Mouse (Mus musculus) MEL (cell line): ENCODE measurements around the gene BC030500. TPM values are rescaled to one million over a fixed set of nuclear protein-coding genes. Genes with fewer than 3 reads are reported as not detected.

Experiments used
- DNase-seq: peaks from one replicate; pipeline ENCODE4 v3.0.0; 2011; ENCODE audit warnings: low read depth, low spot score
- H3K27ac ChIP-seq: 2 replicates; pipeline ENCODE4 v1.5.1; 2012; ENCODE audit warnings: low read depth, mild to moderate bottlenecking, control low read depth, low read length, moderate library complexity; ENCODE audit not compliant: control insufficient read depth
- H3K27me3 ChIP-seq, 2 experiments: fragments of 150-350 bp in 1 of 2; sonication (generic) in 1 of 2; 2 replicates each; pipeline ENCODE4 v1.6.1; 2012; ENCODE audit warnings: low read length in 2 of 2, mild to moderate bottlenecking in 2 of 2, improper control_type of control experiment in 1 of 2, moderate library complexity in 1 of 2; ENCODE audit not compliant: insufficient read depth in 2 of 2, control insufficient read depth in 1 of 2
- H3K36me3 ChIP-seq, 2 experiments: 2 replicates each; pipeline ENCODE4 v1.6.1; 2012 to 2014; ENCODE audit warnings: low read length in 2 of 2, improper control_type of control experiment in 1 of 2, inconsistent platforms in 1 of 2, mild to moderate bottlenecking in 1 of 2; ENCODE audit not compliant: insufficient read depth in 2 of 2, control insufficient read depth in 1 of 2
- H3K4me1 ChIP-seq, 2 experiments: fragments of 150-350 bp in 1 of 2; sonication (generic) in 1 of 2; 2 replicates each; pipeline ENCODE4 v1.6.1; 2012; ENCODE audit warnings: low read length in 2 of 2, improper control_type of control experiment in 1 of 2, mild to moderate bottlenecking in 1 of 2; ENCODE audit not compliant: insufficient read depth in 2 of 2, control insufficient read depth in 1 of 2
- H3K4me3 ChIP-seq, 2 experiments: fragments of 150-350 bp in 1 of 2; sonication (generic) in 1 of 2; 2 replicates each; pipeline ENCODE4 v1.5.1; 2012; ENCODE audit warnings: low read depth in 2 of 2, low read length in 2 of 2, mild to moderate bottlenecking in 2 of 2, moderate library complexity in 2 of 2, control low read depth in 1 of 2, improper control_type of control experiment in 1 of 2; ENCODE audit not compliant: control insufficient read depth in 1 of 2, insufficient read depth in 1 of 2
- H3K79me2 ChIP-seq: 2 replicates; pipeline ENCODE4 v1.6.1; 2012; ENCODE audit warnings: mild to moderate bottlenecking, low read length, moderate library complexity; ENCODE audit not compliant: control insufficient read depth, poor library complexity, insufficient read depth
- H3K9ac ChIP-seq: 2 replicates; pipeline ENCODE4 v1.6.1; 2012; ENCODE audit warnings: low read depth, mild to moderate bottlenecking, control low read depth, low read length, moderate library complexity; ENCODE audit not compliant: control insufficient read depth, poor library complexity, severe bottlenecking
- H3K9me3 ChIP-seq: fragments of 150-350 bp; sonication (generic); replicated peaks from 2 replicates; pipeline ENCODE4 v1.6.1; 2012; ENCODE audit warnings: mild to moderate bottlenecking, low read length, improper control_type of control experiment, moderate library complexity; ENCODE audit not compliant: insufficient read depth
- CHD1 ChIP-seq: IDR thresholded peaks from 2 replicates; pipeline ENCODE4 v1.6.1; 2012; ENCODE audit warnings: low read depth, mild to moderate bottlenecking, inconsistent platforms, low read length, improper control_type of control experiment
- CHD2 ChIP-seq: IDR thresholded peaks from 2 replicates; pipeline ENCODE4 v1.6.1; 2011; ENCODE audit warnings: low read length, improper control_type of control experiment
- CTCF ChIP-seq, 3 experiments: IDR thresholded peaks in 2 of 3; conservative IDR thresholded peaks in 1 of 3; 2 replicates each; pipeline ENCODE4 v1.5.1; 2011 to 2012; ENCODE audit warnings: low read length in 3 of 3, low read depth in 2 of 3, mild to moderate bottlenecking in 2 of 3, improper control_type of control experiment in 1 of 3, inconsistent platforms in 1 of 3, mixed read lengths in 1 of 3, moderate library complexity in 1 of 3; ENCODE audit not compliant: control insufficient read depth in 1 of 3, insufficient read depth in 1 of 3, poor library complexity in 1 of 3, severe bottlenecking in 1 of 3
- E2F4 ChIP-seq: IDR thresholded peaks from 2 replicates; pipeline ENCODE4 v1.6.1; 2011; ENCODE audit warnings: low read depth, low read length, improper control_type of control experiment, borderline replicate concordance
- ETS1 ChIP-seq: IDR thresholded peaks from 2 replicates; pipeline ENCODE4 v1.6.1; 2012; ENCODE audit warnings: low read depth, mild to moderate bottlenecking, inconsistent platforms, low read length, improper control_type of control experiment, moderate library complexity
- GATA1 ChIP-seq: IDR thresholded peaks from 2 replicates; pipeline ENCODE4 v1.6.1; 2011; ENCODE audit warnings: low read depth, low read length, improper control_type of control experiment
- KAT2A ChIP-seq: conservative IDR thresholded peaks from 2 replicates; pipeline ENCODE4 v1.6.1; 2012; ENCODE audit warnings: low read depth, low read length, improper control_type of control experiment, inconsistent platforms
- MAX ChIP-seq: IDR thresholded peaks from 2 replicates; pipeline ENCODE4 v1.6.1; 2011; ENCODE audit warnings: low read length, improper control_type of control experiment
- MAZ ChIP-seq: IDR thresholded peaks from 2 replicates; pipeline ENCODE4 v1.6.1; 2012; ENCODE audit warnings: low read depth, mild to moderate bottlenecking, inconsistent platforms, low read length, improper control_type of control experiment
- MEF2A ChIP-seq: IDR thresholded peaks from 2 replicates; pipeline ENCODE4 v1.6.1; 2014; ENCODE audit warnings: low read depth, mild to moderate bottlenecking, inconsistent platforms, low read length, improper control_type of control experiment; ENCODE audit not compliant: poor library complexity, insufficient replicate concordance, severe bottlenecking; ENCODE audit errors: extremely low read depth
- MXI1 ChIP-seq: IDR thresholded peaks from 2 replicates; pipeline ENCODE4 v1.6.1; 2011; ENCODE audit warnings: mild to moderate bottlenecking, low read depth, low read length, improper control_type of control experiment
- MYB ChIP-seq: IDR thresholded peaks from 2 replicates; pipeline ENCODE4 v1.6.1; 2011; ENCODE audit warnings: mild to moderate bottlenecking, low read depth, low read length, improper control_type of control experiment
- MYC ChIP-seq: IDR thresholded peaks from 2 replicates; pipeline ENCODE4 v1.6.1; 2011; ENCODE audit warnings: low read depth, mild to moderate bottlenecking, low read length, improper control_type of control experiment, moderate library complexity
- POLR2AphosphoS5 ChIP-seq: IDR thresholded peaks from 2 replicates; pipeline ENCODE4 v1.6.1; 2012; ENCODE audit warnings: low read depth, borderline replicate concordance, mild to moderate bottlenecking, inconsistent platforms, low read length, moderate library complexity, mixed read lengths
- RAD21 ChIP-seq: IDR thresholded peaks from 2 replicates; pipeline ENCODE4 v1.6.1; 2011; ENCODE audit warnings: mild to moderate bottlenecking, low read depth, low read length, improper control_type of control experiment
- RCOR1 ChIP-seq: IDR thresholded peaks from 2 replicates; pipeline ENCODE4 v1.6.1; 2012; ENCODE audit warnings: low read depth, mild to moderate bottlenecking, inconsistent platforms, low read length, improper control_type of control experiment
- SMC3 ChIP-seq: IDR thresholded peaks from 2 replicates; pipeline ENCODE4 v1.6.1; 2011; ENCODE audit warnings: low read depth, low read length, improper control_type of control experiment
- TAL1 ChIP-seq: IDR thresholded peaks from 2 replicates; pipeline ENCODE4 v1.6.1; 2012; ENCODE audit warnings: mild to moderate bottlenecking, inconsistent platforms, low read length, moderate library complexity, mixed read lengths
- TBP ChIP-seq: IDR thresholded peaks from 2 replicates; pipeline ENCODE4 v1.8.0; 2011; ENCODE audit warnings: low read depth, low read length, improper control_type of control experiment
- TCF12 ChIP-seq: IDR thresholded peaks from 2 replicates; pipeline ENCODE4 v1.6.1; 2014; ENCODE audit warnings: low read depth, mild to moderate bottlenecking, inconsistent platforms, low read length, improper control_type of control experiment, moderate library complexity
- UBTF ChIP-seq: IDR thresholded peaks from 2 replicates; pipeline ENCODE4 v1.6.1; 2012; ENCODE audit warnings: low read depth, mild to moderate bottlenecking, inconsistent platforms, low read length, improper control_type of control experiment, moderate library complexity, borderline replicate concordance; ENCODE audit not compliant: insufficient read depth
- ZC3H11A ChIP-seq: IDR thresholded peaks from 2 replicates; pipeline ENCODE4 v1.6.1; 2012; ENCODE audit warnings: low read depth, mild to moderate bottlenecking, inconsistent platforms, low read length, improper control_type of control experiment
- ZKSCAN1 ChIP-seq: IDR thresholded peaks from 2 replicates; pipeline ENCODE4 v1.6.1; 2012; ENCODE audit warnings: low read depth, mild to moderate bottlenecking, inconsistent platforms, low read length, improper control_type of control experiment, moderate library complexity
- ZMIZ1 ChIP-seq: IDR thresholded peaks from 2 replicates; pipeline ENCODE4 v1.6.1; 2012; ENCODE audit warnings: low read depth, mild to moderate bottlenecking, inconsistent platforms, low read length, improper control_type of control experiment, moderate library complexity
- ZNF384 ChIP-seq: IDR thresholded peaks from 2 replicates; pipeline ENCODE4 v1.6.1; 2012; ENCODE audit warnings: low read depth, mild to moderate bottlenecking, inconsistent platforms, low read length, improper control_type of control experiment
- polyA plus RNA-seq, 2 experiments: library from polyadenylated mRNA; stranded (reverse) in 1 of 2; unstranded in 1 of 2; fragments of >175 nt in 1 of 2; fragments of >200 nt in 1 of 2; gene quantifications; 2 replicates each; pipeline versions ENCODE4 v1.2.1 to v1.2.4; 2012; ENCODE audit warnings: low replicate concordance in 2 of 2, low read depth in 1 of 2; ENCODE audit not compliant: insufficient read length in 2 of 2, insufficient read depth in 1 of 2, missing spikeins in 1 of 2
- total RNA-seq: library from RNA; depleted of rRNA; stranded (reverse); fragments of 300-350 nt; gene quantifications from 2 replicates; pipeline ENCODE4 v1.2.3, GENCODE M21; 2012; rRNA removed

Gene BC030500
- not detected in 2 replicates for total RNA-seq
- not detected for polyA plus RNA-seq

DNA sequence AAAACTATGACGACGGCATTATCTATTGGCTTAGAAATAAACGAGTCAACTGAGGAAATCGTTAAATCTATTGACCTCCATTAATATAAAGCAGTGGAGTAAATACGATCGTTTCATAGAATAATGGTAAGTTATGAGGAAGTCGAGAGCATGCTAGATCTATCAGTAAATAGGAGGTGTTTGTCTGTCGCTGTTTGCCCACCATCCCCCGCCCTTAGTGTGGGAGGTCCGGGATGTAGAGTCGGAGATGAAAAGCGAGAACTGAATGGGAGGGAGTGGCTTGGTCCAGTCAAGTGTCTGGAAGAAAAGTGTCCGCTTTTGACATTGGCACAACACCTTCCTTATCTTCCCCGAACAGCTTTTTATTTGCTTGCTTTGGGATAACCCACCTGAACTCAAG is at the start of gene BC030500:
Gene BC030500 (plus strand): TSS at position 79 of the 400 bp plus-strand sequence.
- DNase-seq: no peak
- Histone ChIP-seq H3K36me3 (no peaks in the 10 kb centered on the region), H3K9me3 (no peaks in the 10 kb centered on the region), H3K27me3 (no peaks in the 10 kb centered on the region), H3K4me1 (no peaks in the 10 kb centered on the region), H3K27ac (no peak within 1 kb of the TSS), H3K79me2 (no peaks in the 10 kb centered on the region), H3K4me3 (no peak within 1 kb of the TSS), H3K9ac (no peak within 1 kb of the TSS)
- no peak for TF ChIP-seq TCF12
- TF ChIP-seq GATA1: no peak
- no peak for TF ChIP-seq RCOR1
- no peak for TF ChIP-seq ETS1
- no peak for TF ChIP-seq TBP
- no peak for TF ChIP-seq ZMIZ1

DNA sequence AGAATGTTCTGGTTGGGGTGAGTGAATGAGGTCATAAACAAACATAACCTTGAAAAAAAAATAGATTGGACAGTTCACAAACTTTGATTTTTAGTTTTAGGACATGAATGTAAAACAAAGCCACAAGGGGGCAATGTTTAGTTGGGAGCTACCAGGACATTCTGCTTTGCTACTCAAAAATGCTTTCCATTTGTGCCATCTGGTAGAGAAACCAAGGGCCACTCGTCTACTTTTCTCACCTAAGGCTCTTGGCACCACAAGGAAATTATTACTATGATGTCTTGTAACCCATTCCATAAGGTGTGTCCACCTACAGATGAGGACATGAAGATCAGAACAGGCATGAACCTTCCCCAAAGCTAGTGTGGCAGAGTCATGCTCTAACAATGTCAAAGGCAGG is 25.1 kb upstream of the BC030500 start:
- no peak overlapping the region for H3K9ac ChIP-seq
- no peaks in the 10 kb centered on the region for H3K36me3 ChIP-seq
- H3K4me3 ChIP-seq: no peak overlapping the region
- peak; percentile 3 for DNase-seq
- H3K27me3 ChIP-seq: no peaks in the 10 kb centered on the region
- H3K9me3 ChIP-seq: no peaks in the 10 kb centered on the region
- H3K79me2 ChIP-seq: no peaks in the 10 kb centered on the region
- no peak overlapping the region for H3K27ac ChIP-seq
- H3K4me1 ChIP-seq: no peaks in the 10 kb centered on the region
- TF ChIP-seq SMC3 (peak; percentile 23; the same call in 1 of the 2 replicates), CHD1 (no peak), CTCF (IDR thresholded peaks at IDR 0.05 in 2 of 3, conservative IDR thresholded peaks at IDR 0.05 in 1 of 3; ENCODE audit: control insufficient read depth in 1 of 3, insufficient read depth in 1 of 3, low read depth in 2 of 3, low read length in 3 of 3, poor library complexity in 1 of 3, severe bottlenecking in 1 of 3) (peak in 1 of 3 experiments; percentile 19; a peak in 1 of 6 replicates), RAD21 (peak; percentile 15)

GRCm38 (mm10) chr8:58890591-58890990 is 21.0 kb upstream of the BC030500 start:
- H3K36me3 ChIP-seq: no peaks in the 10 kb centered on the region
- TF ChIP-seq MXI1: no peak
- TF ChIP-seq MAZ: no peak
- no peak for TF ChIP-seq POLR2AphosphoS5
- TF ChIP-seq CTCF (IDR thresholded peaks at IDR 0.05 in 2 of 3, conservative IDR thresholded peaks at IDR 0.05 in 1 of 3; ENCODE audit: control insufficient read depth in 1 of 3, insufficient read depth in 1 of 3, low read depth in 2 of 3, low read length in 3 of 3, poor library complexity in 1 of 3, severe bottlenecking in 1 of 3): no peak
- no peak for TF ChIP-seq MAX
- TF ChIP-seq ZC3H11A: no peak
- no peak for TF ChIP-seq ZKSCAN1
- no peak for TF ChIP-seq RAD21
- TF ChIP-seq ETS1: no peak
- TF ChIP-seq E2F4: no peak
- no peak for TF ChIP-seq MYC
- TF ChIP-seq MEF2A: no peak
- TF ChIP-seq TAL1: no peak
- no peak for TF ChIP-seq KAT2A
- no peak for TF ChIP-seq CHD2
- TF ChIP-seq MYB: no peak
- no peak for TF ChIP-seq UBTF
- TF ChIP-seq ZNF384: no peak
- TF ChIP-seq, all 39 proteins: peak for 0
- Histone ChIP-seq H3K4me1 (no peaks in the 10 kb centered on the region), H3K9ac (no peak overlapping the region), H3K4me3 (no peak overlapping the region), H3K27ac (no peak overlapping the region), H3K27me3 (no peaks in the 10 kb centered on the region), H3K79me2 (no peaks in the 10 kb centered on the region), H3K9me3 (no peaks in the 10 kb centered on the region)
- no peak for DNase-seq
